Mouse (Mus musculus) urinary bladder, postnatal 0 days (tissue): ENCODE data around the gene Gm21962. TPM values are rescaled to one million over a fixed set of nuclear protein-coding genes. Genes with fewer than 3 reads are reported as not detected.

Experiments
- microRNA-seq: library from miRNA; unstranded; fragments of <30 nt; microRNA quantifications from one replicate; pipeline ENCODE4, GENCODE M21; 2016
- polyA plus RNA-seq: library from polyadenylated mRNA; unstranded; fragments of >200 nt; fragmentation: Nextera tagmentation; extraction: Ambion mirVana; gene quantifications from 2 replicates; pipeline ENCODE4 v1.2.1, GENCODE M21; 2015

Gene Gm21962
- polyA plus RNA-seq = not detected in 2 replicates

DNA sequence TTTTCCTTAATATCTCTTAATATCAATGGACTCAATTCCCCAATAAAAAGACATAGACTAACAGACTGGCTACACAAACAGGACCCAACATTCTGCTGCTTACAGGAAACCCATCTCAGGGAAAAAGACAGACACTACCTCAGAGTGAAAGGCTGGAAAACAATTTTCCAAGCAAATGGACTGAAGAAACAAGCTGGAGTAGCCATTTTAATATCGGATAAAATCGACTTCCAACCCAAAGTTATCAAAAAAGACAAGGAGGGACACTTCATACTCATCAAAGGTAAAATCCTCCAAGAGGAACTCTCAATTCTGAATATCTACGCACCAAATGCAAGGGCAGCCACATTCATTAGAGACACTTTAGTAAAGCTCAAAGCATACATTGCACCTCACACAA lies at the start of gene Gm21962:
Gene Gm21962 (plus strand): TSS at position 301 of the 400 bp plus-strand sequence.

Small RNA genes lying within 50 kb of the gene (microRNA-seq; reads per million reads assigned to microRNA genes)
- not detected for gene Gm22468

Other genes starting within 250 kb of the Gm21962 start
- 2.9 and 4.2 TPM in 2 replicates for gene Ddit4l, start 49.9 kb upstream of the Gm21962 start, polyA plus RNA-seq
- gene H2afz, start 193.0 kb downstream of the Gm21962 start, polyA plus RNA-seq = 2,546 and 2,660 TPM in 2 replicates
- 12.8 and 13.7 TPM in 2 replicates for gene Dnajb14, start 196.2 kb downstream of the Gm21962 start, polyA plus RNA-seq
- 110 and 117 TPM in 2 replicates for gene Lamtor3, start 247.0 kb downstream of the Gm21962 start, polyA plus RNA-seq